Mouse (Mus musculus) lung, adult 2 months (tissue): ENCODE results near the gene Jazf1.

ENCODE experiments used
- CTCF ChIP-seq: fragments of 200-500 bp; IDR thresholded peaks from 2 replicates; pipeline ENCODE4 v1.5.1; 2011; ENCODE audit warnings: mild to moderate bottlenecking, low read length, control low read depth; ENCODE audit not compliant: insufficient read depth
- POLR2A ChIP-seq: fragments of 200-500 bp; IDR thresholded peaks from 2 replicates; pipeline ENCODE4 v1.6.1; 2011; ENCODE audit warnings: low read depth, mild to moderate bottlenecking, control low read depth, low read length, borderline replicate concordance; ENCODE audit errors: extremely low read depth

DNA sequence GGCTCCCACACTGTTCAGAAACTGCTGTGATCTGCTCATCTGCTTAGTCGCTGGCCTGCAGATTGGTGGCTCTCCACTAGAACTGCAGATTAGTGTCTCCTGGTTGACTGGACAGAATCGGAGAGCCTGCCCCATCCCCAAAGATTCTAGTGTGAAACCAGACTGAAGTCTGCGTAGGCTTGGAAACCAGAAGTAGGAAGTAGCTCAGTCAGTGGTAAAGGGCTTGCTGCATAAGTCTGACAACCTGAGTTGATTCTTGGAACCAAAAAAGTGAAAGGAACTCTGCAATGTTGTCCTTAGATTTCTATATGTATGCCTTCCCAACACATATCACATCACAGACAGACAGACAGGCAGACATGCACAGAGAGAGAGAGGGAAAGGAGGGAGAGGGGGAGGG, 163.3 kb downstream of the Jazf1 start:
- TF ChIP-seq POLR2A (no peak), CTCF (no peak)
